Mouse (Mus musculus) layer of hippocampus, postnatal 36 days (tissue): ENCODE measurements around the gene Serping1. TPM values are rescaled to one million over a fixed set of nuclear protein-coding genes. Genes with fewer than 3 reads are reported as not detected.
"Not testable (repeated sequence)": the region's sequence is repeated elsewhere in the genome, so short reads cannot be mapped to it uniquely, and the experiment has no call there.

Source experiments
- DNase-seq, 2 experiments: peaks; one replicate each; pipeline ENCODE4 v3.0.0; 2022
- total RNA-seq, 2 experiments: library from RNA; stranded (reverse); gene quantifications; 2 replicates each; pipeline ENCODE4 v1.2.3; 2021

Serping1 gene
- 1 to 10 TPM; 5.5 to 7.5 TPM for total RNA-seq

- DNase-seq = no peak
Observed at GRCm38 (mm10) chr2:84775241-84775640, at the start of gene Serping1. Gene Serping1 (minus strand): TSS chr2:84775444.

GRCm38 (mm10) chr2:84823237-84823636 lies 48.0 kb upstream of the Serping1 start:
- DNase-seq = no peak

- DNase-seq = no peak
Observed at GRCm38 (mm10) chr2:84822552-84822951, 47.3 kb upstream of the Serping1 start, which contains the start of gene Smtnl1. Gene Smtnl1 (minus strand): TSS chr2:84822652.

- DNase-seq = no peak
Observed at GRCm38 (mm10) chr2:84819861-84820260, 44.6 kb upstream of the Serping1 start.

DNA sequence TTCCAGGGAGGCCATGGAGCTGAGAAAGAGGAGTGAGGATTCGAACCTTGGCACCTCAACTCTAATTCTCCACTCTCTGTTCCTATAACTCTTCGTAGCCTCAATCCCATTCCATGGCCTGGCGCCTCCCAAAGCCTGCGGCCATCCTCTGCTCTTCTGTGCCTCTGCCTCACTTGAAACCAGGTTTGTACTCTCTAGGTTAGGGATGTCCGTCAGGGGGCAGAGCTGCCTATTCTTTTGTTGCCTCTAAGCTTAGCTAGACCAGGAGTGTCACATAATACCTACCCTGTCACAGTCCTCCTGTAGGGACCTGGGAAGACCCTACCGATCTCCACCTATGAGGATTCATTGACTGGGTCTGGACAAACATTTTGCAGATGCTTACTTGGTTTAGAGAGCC lies 37.4 kb upstream of the Serping1 start:
- DNase-seq = no peak

- DNase-seq = no peak
Observed at GRCm38 (mm10) chr2:84811880-84812279, 36.6 kb upstream of the Serping1 start.

DNA sequence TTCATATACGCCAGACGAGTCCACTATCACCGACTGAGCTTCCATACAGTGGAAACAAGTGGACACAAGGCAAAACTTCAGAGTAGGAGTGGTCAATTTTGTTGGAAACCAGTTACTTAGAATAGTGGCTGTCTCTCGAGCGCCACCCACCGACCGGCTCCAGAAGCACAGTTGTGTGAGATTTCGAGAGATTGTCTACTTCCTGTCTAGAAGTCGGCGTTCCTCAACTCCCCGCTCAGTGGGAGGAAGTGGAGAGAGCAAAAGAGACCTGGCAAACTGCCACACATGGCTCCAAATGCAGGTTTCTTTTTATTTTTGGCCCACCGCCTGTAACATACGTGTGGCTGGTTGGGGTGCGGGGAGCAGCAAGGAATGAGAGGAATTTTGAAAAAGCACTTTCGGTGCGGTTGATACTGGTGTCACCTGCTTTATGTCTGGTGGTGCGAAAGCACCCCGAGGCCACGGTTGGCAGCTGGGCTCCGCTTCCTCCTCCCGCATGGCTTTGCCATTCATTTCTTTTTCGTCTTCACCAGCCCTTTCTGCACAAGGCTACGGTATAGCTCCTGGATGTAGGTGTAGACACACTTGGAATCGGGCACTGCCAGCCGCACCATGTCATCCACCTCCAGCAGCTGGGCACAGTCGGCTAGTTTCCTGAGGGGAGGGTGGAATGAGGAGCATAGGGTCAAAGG lies 35.8 kb upstream of the Serping1 start:
- peak; percentile 76 to 77 for DNase-seq

DNA sequence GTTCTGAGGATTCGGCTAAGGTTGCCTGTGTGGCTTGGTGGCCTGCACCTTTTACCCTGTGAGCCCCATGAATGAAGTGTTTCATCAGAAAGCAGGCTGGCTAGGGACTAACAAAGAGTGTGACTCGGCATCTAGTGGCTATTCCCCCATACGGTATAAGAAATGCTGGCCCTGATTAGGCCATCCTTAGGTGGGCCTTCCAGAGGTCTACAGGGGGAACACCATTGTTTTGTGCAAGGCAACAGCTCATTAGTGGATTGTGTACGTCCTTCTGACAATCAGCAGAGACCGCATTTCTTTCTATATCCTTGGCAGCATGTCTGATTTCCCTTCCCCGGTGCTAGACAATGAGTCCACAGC lies 35.3 kb upstream of the Serping1 start:
- DNase-seq = no peak

DNA sequence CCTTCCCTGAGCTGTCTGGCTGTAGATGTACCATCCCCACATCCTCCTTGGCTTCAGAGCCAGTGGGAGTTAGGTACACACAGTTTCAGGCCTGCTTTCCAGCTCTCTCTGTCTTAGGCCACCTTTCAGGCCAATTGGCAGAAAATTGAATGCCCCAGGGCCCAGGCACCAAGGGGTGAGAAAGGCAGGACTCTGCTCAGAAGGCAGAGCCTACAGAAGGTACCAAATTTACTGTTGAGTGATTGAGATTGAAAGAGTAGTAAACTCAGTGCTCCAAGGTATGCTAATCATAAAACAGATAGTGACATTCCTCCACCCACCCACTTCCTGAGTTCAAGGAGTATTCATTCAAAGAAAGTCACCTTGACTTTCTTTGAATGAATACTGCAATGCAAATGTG lies 34.1 kb upstream of the Serping1 start:
- no peak for DNase-seq

DNA sequence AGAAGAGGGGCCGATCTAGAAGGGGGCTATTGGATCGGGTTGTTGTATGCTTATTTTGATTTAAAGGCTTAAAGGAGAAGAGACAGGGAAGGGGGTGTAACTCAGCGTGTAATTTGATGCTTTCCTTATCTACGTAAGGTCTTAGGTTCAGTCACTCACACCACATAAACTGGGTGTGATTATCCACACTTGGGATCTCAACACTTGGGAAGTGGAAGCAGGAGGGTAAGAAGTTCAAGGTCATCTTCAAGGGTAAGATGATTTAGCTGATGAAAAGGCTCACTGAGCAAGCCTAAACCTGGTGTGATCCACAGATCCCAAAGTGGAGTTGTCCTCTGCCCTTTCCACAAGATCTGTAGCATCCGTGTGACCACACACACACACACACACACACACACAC lies 31.3 kb upstream of the Serping1 start:
- DNase-seq = no peak

DNA sequence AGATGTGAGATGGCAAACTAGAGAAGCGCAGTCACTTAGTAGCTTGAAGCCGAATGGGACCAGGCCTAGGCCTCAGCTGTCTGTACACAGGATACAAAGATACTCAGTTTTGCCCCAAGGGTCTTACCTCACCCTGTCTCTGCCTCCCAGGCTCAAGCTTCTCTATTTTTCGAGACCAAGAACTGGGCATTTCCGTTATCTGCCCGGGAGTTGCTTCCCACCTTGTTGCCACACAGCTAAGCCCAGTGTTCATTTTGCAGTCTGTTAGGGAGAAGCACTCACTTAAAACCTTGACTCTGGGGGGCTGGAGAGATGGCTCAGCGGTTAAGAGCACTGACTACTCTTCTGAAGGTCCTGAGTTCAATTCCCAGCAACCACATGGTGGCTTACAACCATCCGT lies 28.7 kb upstream of the Serping1 start:
- DNase-seq = no peak

- DNase-seq = not testable (repeated sequence)
Observed at GRCm38 (mm10) chr2:84801223-84801622, 26.0 kb upstream of the Serping1 start.

DNA sequence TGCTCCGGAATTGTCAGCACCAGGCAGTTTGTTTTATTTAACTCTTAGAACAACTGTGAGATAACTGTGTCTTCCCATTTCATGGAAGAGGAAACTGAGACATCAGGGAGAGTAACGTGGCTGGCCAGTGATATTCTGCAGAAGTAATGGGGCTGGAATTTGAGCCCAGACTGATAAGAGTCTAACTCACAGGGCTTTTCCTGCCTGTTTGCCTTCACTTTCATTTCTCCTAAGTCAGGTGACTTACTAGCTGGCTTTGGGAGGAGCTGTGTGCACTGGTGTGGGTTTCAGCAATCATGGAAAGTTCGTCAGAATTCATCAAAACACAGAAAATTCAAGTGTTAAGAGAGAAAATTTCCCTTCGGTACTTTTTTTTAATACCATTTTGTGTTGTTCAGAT lies 25.1 kb upstream of the Serping1 start:
- no peak for DNase-seq

DNA sequence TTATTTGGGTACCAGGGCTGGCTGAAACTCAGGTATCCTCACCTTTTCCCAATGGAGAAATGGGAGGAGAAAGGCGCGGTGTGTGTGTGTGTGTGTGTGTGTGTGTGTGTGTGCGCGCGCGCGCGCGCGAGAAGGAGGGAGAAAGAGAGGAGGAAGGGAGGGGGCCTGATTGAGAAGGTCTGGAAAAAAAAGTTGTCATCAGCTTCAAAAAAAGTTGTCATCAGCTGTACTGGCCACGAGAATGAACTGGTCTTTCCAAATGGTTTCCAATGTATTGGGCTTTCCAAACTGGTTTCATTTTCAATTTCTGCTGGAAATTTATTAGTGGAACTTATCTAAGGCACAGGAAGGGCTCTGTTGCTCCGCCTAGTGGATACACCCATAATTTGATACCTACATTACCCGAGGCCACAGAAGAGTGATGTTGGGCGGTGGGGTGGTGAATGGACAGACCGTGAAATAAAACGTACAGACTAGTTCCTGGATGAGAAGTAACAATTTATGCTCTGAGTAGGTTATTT lies 23.9 kb upstream of the Serping1 start:
- peak; percentile 31 to 39 for DNase-seq

DNA sequence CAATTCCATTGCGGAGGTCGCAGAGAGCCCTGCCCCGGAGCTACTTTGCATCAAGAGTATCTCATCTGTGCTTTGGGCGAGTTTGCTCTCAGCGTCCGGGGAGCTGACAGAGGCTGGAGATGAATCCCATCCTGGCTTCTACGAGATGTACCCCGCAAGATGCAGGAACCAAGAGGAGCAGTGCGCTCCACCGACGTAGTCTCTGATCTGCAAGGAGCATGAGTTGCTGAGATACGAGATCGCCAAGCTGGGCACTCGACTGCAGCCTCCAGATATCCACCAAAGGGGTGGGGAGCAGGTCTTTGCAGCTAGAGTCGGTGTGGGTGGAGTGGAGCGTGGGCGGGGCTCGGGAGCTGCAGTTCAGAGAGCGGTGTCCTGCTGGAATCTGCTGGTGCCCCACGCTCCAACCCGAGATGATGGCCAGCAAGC lies 23.3 kb upstream of the Serping1 start, which contains the start of gene Ube2l6:
Gene Ube2l6 (plus strand): TSS at position 336 of the 429 bp plus-strand sequence.
- DNase-seq = peak; percentile 42 to 59

DNA sequence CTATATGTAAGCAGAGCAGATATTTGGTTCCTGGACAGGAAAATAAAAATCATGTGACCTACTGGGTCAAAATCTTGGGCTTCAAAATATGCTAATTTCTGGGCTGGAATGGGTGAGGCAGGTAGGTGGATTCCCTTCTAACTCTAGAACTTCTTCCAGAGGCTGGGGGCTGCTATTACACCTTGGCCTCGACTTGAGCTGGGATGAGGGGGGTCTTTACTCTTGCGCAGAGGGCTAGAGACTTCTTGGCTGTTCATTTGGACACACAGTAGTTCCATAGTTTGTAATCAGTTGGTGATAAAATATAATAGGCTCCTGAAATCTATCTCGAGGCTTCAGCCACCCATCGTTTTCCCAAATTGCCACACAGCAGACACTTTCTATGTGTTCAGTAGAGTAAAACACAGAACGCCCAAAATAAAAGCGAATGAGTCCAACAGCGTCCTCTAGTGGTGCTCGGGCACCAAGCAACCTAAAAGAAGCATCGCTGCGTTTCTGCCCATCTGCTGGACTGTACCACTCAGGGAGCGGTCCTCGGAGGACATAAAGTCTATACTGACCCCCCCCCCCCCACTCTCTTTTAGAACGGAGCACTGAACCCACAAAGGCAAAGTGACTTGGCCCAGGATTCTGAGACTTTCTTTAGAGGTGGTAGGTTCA lies 22.7 kb upstream of the Serping1 start:
- DNase-seq = peak; percentile 79 to 81

GRCm38 (mm10) chr2:84793871-84794270 lies 18.6 kb upstream of the Serping1 start:
- DNase-seq = no peak

DNA sequence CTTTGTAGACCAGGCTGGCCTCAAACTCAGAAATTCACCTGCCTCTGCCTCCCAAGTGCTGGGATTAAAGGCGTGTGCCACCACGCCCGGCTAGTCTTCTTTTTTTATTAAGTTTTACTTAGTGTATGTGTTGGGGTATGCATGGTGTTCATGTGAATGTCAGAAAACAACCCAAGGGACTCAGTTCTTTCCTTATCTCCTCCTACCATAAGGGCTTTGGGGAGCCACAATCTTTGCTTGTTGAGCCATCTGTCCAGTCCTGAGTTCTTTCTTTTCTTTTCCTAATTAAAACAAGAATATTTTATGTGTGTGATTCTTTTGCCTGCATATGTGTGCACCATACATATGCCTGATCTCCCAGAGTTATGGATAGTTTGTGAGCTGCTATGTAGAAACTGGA lies 17.9 kb upstream of the Serping1 start:
- no peak for DNase-seq

DNA sequence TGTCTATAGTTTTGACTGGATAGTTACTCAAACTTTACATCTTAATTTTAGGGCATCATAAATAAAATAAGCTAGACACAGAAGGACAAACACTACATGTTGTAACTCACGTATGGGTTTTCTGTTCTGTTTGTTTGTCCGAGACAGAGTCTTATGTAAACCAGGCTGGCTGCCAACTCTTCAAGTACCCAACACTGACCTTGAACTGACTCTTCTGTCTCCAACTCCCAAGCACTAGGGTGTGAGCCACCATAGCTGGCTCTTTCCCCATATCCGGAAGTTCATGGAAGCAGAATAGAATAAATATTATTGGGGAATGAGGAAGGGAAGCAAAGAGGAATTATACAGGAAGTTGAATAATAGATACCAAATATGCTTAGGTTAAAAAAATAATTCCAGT lies 17.3 kb upstream of the Serping1 start:
- no peak for DNase-seq

DNA sequence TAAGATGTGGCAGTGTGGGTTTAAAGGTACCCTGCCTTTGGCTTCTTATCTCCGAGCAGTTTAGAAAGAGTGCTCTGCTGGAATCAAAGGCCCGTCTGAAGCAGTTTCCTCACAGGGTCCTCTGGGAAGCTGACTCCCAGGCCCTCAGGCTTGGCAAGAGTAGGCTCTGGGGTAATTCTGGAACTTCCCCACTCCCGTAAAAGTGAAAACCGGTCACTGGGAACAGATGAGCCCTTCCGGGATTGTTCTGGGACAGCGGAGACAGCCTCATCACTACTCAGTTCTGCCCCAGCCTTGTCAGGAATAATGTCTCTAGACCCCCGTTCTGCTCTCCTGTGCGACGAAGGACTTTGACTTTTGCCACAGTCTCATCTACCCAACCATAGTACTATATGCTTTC lies 15.2 kb upstream of the Serping1 start:
- DNase-seq = no peak

DNA sequence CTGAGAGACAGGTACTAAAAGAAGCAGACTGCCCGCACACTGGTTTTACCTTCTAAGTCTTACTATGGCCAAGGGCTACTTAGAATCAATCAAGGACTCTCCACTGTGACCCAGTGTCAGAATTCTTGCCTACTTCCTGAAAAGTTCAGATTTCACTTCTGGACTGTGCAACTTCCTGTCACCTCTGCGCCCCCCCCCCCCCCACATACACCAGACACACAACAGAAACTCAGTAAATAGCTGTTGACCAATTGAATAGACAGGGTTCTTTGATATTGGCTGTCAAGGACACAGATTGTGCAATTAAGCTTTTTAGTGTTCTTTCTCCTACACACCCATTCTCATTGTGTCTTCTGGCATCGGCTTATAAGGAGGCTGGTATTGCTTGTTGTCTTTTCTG lies 13.1 kb upstream of the Serping1 start:
- no peak for DNase-seq

- no peak for DNase-seq
Observed at GRCm38 (mm10) chr2:84783840-84784566, 8.8 kb upstream of the Serping1 start.

- DNase-seq = no peak
Observed at GRCm38 (mm10) chr2:84783315-84783714, 8.1 kb upstream of the Serping1 start.
